Mouse (Mus musculus) kidney, embryonic 16.5 days (tissue): Measurements from ENCODE around the gene Inka1. TPM values are rescaled to one million over a fixed set of nuclear protein-coding genes. Genes with fewer than 3 reads are reported as not detected.
A peak's percentile ranks its signal among the peaks of the same experiment; 100 is the strongest.

Source experiments
- ATAC-seq: fragments of 200-750 bp; cut with Nextera tagmentation; 2 replicates; pipeline ENCODE4 v1.8.0; 2017; ENCODE audit warnings: moderate TSS enrichment; ENCODE audit not compliant: low FRiP score, low TSS enrichment
- H3K27ac ChIP-seq: fragments of 300-500 bp; sonication (generic); 2 replicates; pipeline ENCODE4 v1.5.1; 2014; ENCODE audit warnings: low read length
- H3K27me3 ChIP-seq: fragments of 300-500 bp; sonication (generic); 2 replicates; pipeline ENCODE4 v1.6.1; 2014; ENCODE audit warnings: low read length, control low read depth, mixed read lengths; ENCODE audit not compliant: insufficient read depth
- H3K36me3 ChIP-seq: fragments of 300-500 bp; sonication (generic); 2 replicates; pipeline ENCODE4 v1.6.1; 2014; ENCODE audit warnings: low read length, control low read depth, mixed read lengths; ENCODE audit not compliant: insufficient read depth
- H3K4me1 ChIP-seq: fragments of 300-500 bp; sonication (generic); 2 replicates; pipeline ENCODE4 v1.6.1; 2014; ENCODE audit warnings: low read length, control low read depth, mixed read lengths; ENCODE audit not compliant: insufficient read depth
- H3K4me2 ChIP-seq: fragments of 300-500 bp; sonication (generic); replicated peaks from 2 replicates; pipeline ENCODE4 v1.6.1; 2014; ENCODE audit warnings: low read depth, low read length
- H3K4me3 ChIP-seq: fragments of 300-500 bp; sonication (generic); 2 replicates; pipeline ENCODE4 v1.5.1; 2014; ENCODE audit warnings: mild to moderate bottlenecking, low read length
- H3K9ac ChIP-seq: fragments of 300-500 bp; sonication (generic); replicated peaks from 2 replicates; pipeline ENCODE4 v1.6.1; 2014; ENCODE audit warnings: low read length
- H3K9me3 ChIP-seq: fragments of 300-500 bp; sonication (generic); 2 replicates; pipeline ENCODE4 v1.6.1; 2016; ENCODE audit warnings: low read length, control low read depth
- WGBS: fragments of 180-500 bp; shearing (Covaris S2); extraction: QIAGEN DNeasy Blood & Tissue Kit; methylation state at CpG from one replicate; pipeline ENCODE4 v1.1.7; 2014; 5-methylcytosine and 5-hydroxymethylcytosine counted together
- polyA plus RNA-seq: library from polyadenylated mRNA; unstranded; fragments of >200 nt; fragmentation: Nextera tagmentation; extraction: Ambion mirVana; gene quantifications from 2 replicates; pipeline ENCODE4 v1.2.1, GENCODE M21; 2015

Gene Inka1
- polyA plus RNA-seq, 1 experiment from 2014 or later = 79.4 TPM

DNA sequence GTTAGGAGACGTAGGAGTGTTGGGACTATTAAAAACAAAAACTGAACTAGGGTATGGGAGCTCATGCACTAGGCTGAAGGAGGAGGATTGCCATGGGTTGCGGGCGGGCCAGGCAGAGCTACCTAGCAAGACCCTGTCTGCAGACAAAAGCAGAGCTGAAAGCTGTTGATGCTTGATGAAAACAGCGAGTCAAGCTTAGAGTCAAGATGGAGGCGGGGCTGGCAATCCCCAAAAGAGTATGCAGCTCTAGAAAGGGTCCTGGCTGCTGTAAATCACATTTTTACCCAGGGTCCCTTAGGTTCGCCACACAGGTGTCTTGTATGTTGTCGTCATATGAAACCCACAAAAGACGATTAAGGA, 17.8 kb upstream of the Inka1 start:
- H3K4me2 ChIP-seq = peak overlapping the region; percentile 89
- peaks cover 18% of the 10 kb centered on the region for H3K4me1 ChIP-seq
- H3K36me3 ChIP-seq = no peaks in the 10 kb centered on the region
- H3K27ac ChIP-seq = peak overlapping the region; percentile 83
- no peaks in the 10 kb centered on the region for H3K9me3 ChIP-seq
- H3K27me3 ChIP-seq = no peaks in the 10 kb centered on the region
- no peak for ATAC-seq
- 5% methylated on average over 8 of the region's 8 CpGs for WGBS
- H3K9ac ChIP-seq = peak overlapping the region; percentile 84
- H3K4me3 ChIP-seq = peak overlapping the region; percentile 65

DNA sequence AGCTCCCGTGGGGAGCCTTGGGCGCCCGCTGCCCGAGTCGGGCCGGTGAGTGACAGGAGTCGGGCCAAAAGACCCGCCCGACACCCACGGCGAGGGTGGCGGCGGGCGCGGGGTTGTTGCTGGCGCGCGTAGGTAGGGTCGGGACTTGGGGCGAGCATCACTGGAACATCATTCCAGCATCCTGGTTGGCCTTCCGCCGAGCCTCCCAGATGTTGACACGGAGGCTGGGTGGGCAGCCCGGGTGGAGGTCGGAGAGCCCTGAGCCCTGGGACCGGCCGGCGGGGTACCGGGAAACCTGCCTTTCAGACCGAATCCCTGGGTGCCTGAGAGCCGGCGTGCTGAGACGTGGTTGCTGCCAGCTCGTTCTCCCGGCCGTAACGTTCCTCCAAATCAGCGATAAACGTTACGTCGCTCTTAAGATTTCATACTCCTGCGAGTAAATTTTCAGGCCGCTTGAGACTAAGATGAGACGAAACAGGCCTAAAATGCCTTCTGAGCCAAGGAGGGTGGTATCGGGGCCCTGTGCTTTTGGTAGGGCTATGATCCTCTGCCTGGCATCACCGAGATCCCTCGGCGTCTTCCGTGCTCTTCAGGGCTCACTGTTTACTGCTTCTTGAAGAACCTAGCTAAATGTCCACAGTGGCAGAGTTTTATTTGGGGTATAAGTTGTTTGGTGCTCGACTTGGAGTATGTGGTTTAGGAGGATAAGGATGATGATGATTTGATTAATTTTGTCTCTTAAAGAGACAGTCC, 17.3 kb upstream of the Inka1 start:
- ATAC-seq = no peak; the same call in none of the 2 replicates
- WGBS = under 1% methylated on average over 48 of the region's 50 CpGs

DNA sequence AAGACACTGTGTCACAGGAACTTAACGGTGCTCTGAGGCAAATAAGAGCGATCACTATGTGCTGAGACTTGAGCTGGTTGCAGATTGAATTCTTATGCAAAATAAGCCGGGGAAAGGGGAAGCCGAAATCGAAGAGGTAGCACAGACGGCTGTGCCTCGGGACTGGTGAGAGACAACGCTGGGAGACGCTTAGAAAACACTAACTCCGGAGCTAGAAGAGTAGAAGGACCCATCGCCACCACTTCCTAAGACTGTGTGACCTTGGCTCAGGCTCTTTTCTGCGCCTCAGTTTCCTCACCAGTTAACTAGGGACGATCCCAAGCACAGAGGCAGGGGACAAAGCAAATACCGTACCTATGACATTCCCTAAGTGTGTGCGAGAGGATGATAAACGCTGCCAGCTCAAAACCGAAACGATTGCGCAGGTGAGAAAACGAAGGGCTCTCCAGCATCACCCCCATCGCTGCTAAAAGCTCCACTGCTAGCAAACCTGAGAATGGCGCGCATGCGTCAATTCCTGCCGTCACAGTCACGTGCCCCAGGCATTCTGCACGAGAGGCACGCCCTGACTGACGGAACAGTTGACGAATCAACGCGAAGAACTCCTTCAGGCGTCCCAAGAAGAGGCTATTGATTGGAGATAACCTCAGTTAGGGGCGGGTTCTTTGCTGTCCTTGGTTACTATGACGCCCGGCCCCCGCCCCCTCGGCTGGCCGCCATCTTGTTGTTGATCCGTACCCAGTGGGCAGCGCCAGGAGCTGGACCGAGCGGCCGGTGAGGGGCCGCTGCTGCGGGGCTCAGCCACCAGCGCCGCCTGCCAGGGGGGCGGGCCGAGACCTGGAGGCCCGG, 16.5 kb upstream of the Inka1 start, which contains the start of gene Ip6k1:
Gene Ip6k1 (plus strand): TSS at position 580 of the 849 bp plus-strand sequence.
- WGBS = under 1% methylated on average over 51 of the region's 51 CpGs
- H3K4me1 ChIP-seq = peaks cover 18% of the 10 kb centered on the region
- H3K4me3 ChIP-seq = peak within 1 kb of the TSS; percentile 65
- no peaks in the 10 kb centered on the region for H3K27me3 ChIP-seq
- H3K4me2 ChIP-seq = peak within 1 kb of the TSS; percentile 89
- H3K9me3 ChIP-seq = no peaks in the 10 kb centered on the region
- ATAC-seq = peak; percentile 99
- no peaks in the 10 kb centered on the region for H3K36me3 ChIP-seq
- peak within 1 kb of the TSS; percentile 83 for H3K27ac ChIP-seq
- H3K9ac ChIP-seq = peak within 1 kb of the TSS; percentile 85

More for the DNA sequence above, 17.3 kb upstream of the Inka1 start:
- H3K27ac ChIP-seq = peak overlapping the region; percentile 83
- no peaks in the 10 kb centered on the region for H3K9me3 ChIP-seq
- no peaks in the 10 kb centered on the region for H3K27me3 ChIP-seq
- peak overlapping the region; percentile 65 for H3K4me3 ChIP-seq
- H3K9ac ChIP-seq = peak overlapping the region; percentile 84
- H3K4me2 ChIP-seq = peak overlapping the region; percentile 89
- peaks cover 18% of the 10 kb centered on the region for H3K4me1 ChIP-seq
- no peaks in the 10 kb centered on the region for H3K36me3 ChIP-seq

DNA sequence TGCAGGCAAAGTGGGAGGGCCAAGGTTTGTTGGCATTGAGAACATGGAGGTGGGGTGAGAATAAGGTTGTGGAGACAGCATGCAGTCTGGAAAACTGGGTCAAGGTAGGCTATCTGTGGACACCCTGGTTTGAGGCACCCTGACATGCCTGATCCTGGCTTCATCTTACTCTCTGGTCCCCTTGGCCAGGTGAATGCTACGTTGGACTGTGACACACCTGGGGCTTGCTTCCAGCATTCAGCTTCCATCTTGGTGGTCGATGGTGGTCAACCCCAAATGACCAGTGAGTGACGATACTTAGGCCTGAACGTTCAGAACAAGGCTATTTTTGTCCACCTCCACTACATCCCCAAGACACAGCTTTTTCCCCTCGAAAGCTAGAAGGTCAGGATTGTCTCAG, 10.4 kb upstream of the Inka1 start, which contains the start of gene Gm20662:
Gene Gm20662 (plus strand): TSS at position 301 of the 400 bp plus-strand sequence.
- ATAC-seq = no peak
- no peaks in the 10 kb centered on the region for H3K9me3 ChIP-seq
- WGBS = 91% methylated on average over 5 of the region's 5 CpGs

DNA sequence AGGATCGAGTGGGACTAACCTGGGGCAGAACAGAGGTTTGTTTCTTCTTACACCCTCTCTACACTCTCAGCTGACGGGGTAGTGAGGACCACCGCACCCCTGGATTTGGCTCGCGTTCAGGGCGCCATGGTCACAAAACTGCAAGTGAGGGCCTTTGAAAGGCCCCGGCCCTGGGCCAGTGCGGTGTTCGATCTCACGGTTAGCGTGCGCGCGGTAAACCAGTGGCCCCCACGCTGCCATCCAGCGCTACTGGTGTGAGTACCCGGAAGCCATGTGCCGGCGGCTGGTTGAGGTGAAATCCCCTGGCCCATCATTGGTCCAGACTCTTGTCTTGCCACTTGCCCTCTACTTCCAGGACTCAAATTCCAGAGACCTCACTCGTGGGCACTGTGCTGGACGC, 9.8 kb upstream of the Inka1 start:
- Histone ChIP-seq H3K27me3 (no peaks in the 10 kb centered on the region), H3K36me3 (no peaks in the 10 kb centered on the region), H3K9me3 (no peaks in the 10 kb centered on the region), H3K4me2 (no peak overlapping the region), H3K4me1 (no peaks in the 10 kb centered on the region), H3K4me3 (no peak overlapping the region), H3K9ac (no peak overlapping the region), H3K27ac (no peak overlapping the region)
- 93% methylated on average over 21 of the region's 21 CpGs for WGBS
- ATAC-seq = no peak

More for the DNA sequence above, 10.4 kb upstream of the Inka1 start, which contains the start of gene Gm20662:
- Histone ChIP-seq H3K27ac (no peak within 1 kb of the TSS), H3K4me2 (no peak within 1 kb of the TSS), H3K36me3 (no peaks in the 10 kb centered on the region), H3K4me3 (no peak within 1 kb of the TSS), H3K4me1 (no peaks in the 10 kb centered on the region), H3K9ac (no peak within 1 kb of the TSS), H3K27me3 (no peaks in the 10 kb centered on the region)

DNA sequence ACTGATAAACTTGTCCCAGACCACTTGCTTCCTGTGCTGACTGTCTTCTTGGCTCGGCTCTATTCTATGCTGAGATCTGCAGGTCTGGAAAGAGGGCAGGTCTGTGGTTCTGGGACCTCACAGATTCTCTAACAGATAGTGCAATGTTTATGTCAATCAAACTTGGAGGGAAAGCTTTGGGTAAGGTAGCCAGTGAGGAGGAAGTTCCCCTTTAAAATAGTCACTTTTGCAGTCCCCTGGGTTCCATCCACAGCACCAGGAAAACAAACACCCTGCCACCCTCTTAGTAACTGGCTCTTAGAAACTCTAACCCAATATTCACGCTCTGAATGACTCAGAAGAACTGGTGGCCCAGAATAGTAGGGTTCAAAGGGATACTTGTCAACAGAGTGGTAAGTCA, 8.8 kb upstream of the Inka1 start:
- H3K36me3 ChIP-seq = no peaks in the 10 kb centered on the region
- WGBS = 44% methylated on average over 2 of the region's 2 CpGs
- H3K4me3 ChIP-seq = no peak overlapping the region
- H3K9ac ChIP-seq = no peak overlapping the region
- H3K27me3 ChIP-seq = no peaks in the 10 kb centered on the region
- H3K27ac ChIP-seq = no peak overlapping the region
- H3K4me2 ChIP-seq = no peak overlapping the region
- no peaks in the 10 kb centered on the region for H3K9me3 ChIP-seq
- no peak for ATAC-seq
- H3K4me1 ChIP-seq = no peaks in the 10 kb centered on the region

DNA sequence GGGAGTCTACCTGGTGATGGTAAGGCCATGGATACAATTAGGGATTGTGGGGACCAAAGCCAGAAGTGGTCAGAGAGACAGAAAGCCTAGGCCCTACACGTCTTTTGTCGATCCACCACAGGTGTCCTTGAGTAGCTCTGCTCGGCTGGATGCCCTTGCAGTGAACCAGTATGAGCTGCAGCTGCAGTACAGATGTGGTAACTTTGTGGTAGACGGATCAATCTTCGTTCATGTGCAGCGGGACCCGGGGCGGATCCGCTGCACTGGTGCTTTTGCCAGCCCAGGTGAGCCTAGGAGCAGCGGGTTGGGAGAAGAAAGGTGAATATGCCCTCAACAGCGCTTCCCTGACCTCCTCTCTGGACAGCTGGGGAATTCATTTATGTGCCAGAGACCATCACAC, 7.3 kb upstream of the Inka1 start:
- H3K9me3 ChIP-seq = no peaks in the 10 kb centered on the region
- no peak overlapping the region for H3K9ac ChIP-seq
- no peaks in the 10 kb centered on the region for H3K27me3 ChIP-seq
- 85% methylated on average over 11 of the region's 11 CpGs for WGBS
- no peaks in the 10 kb centered on the region for H3K36me3 ChIP-seq
- H3K27ac ChIP-seq = no peak overlapping the region
- H3K4me2 ChIP-seq = no peak overlapping the region
- no peak for ATAC-seq
- H3K4me1 ChIP-seq = no peaks in the 10 kb centered on the region
- H3K4me3 ChIP-seq = no peak overlapping the region

DNA sequence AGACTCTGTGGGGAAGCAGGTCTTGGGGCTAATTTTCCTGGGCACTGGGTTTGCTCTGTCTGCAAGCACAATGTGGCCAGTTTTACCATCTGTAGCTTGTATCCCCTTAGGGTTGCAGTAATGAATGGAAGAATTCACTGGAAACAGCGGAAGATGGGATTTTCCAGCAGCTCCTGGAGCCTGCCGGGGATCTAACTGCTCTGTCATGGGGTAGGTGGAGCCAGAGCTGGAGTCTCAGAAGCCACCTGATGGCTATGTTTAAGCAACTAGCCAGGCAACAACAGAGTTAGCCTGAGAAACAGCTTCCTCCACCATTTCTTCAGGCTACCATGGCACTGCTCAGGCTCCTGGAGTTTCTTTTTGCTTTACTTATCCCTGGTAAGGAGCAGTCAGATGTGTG, 6.5 kb upstream of the Inka1 start, which contains the start of gene Cdhr4:
Gene Cdhr4 (plus strand): TSS at position 301 of the 400 bp plus-strand sequence.
- H3K27me3 ChIP-seq = no peaks in the 10 kb centered on the region; the same call in 1 of the 2 replicates
- H3K9me3 ChIP-seq = no peaks in the 10 kb centered on the region
- no peaks in the 10 kb centered on the region for H3K36me3 ChIP-seq
- ATAC-seq = no peak
- H3K4me2 ChIP-seq = no peak within 1 kb of the TSS
- no peaks in the 10 kb centered on the region for H3K4me1 ChIP-seq
- 64% methylated on average over 2 of the region's 2 CpGs for WGBS
- H3K27ac ChIP-seq = no peak within 1 kb of the TSS
- no peak within 1 kb of the TSS for H3K9ac ChIP-seq
- no peak within 1 kb of the TSS for H3K4me3 ChIP-seq

DNA sequence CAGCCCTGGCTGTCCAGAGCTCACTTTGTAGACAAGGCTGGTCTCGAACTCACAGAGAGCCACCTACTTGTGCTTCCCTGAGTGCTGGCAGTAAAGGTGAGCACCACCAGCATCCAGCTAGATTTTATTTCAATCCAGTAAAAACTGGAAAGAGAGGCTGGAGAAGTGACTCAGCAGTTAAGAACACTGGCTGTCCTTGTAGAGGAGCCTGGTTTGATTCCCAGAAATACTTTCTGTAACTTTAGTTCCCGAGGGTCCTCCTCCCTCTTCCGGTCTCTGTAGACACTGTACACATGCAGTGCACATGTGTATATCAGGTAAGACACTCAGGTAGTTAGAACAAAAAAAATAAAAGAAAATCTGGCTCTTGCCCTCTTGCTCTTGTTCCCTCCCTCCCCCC, 2.3 kb upstream of the Inka1 start:
- no peaks in the 10 kb centered on the region; the same call in 1 of the 2 replicates for H3K27me3 ChIP-seq
- H3K4me3 ChIP-seq = no peak overlapping the region
- 58% methylated on average over 3 of the region's 3 CpGs for WGBS
- H3K9me3 ChIP-seq = no peaks in the 10 kb centered on the region
- no peak for ATAC-seq
- H3K4me2 ChIP-seq = no peak overlapping the region
- no peaks in the 10 kb centered on the region for H3K36me3 ChIP-seq
- H3K9ac ChIP-seq = no peak overlapping the region
- peaks cover 12% of the 10 kb centered on the region for H3K4me1 ChIP-seq
- H3K27ac ChIP-seq = no peak overlapping the region
